Mouse (Mus musculus) heart, postnatal 0 days (tissue): Measurements from ENCODE around the gene Med27. TPM values are rescaled to one million over a fixed set of nuclear protein-coding genes. Genes with fewer than 3 reads are reported as not detected.

ENCODE experiments used
- ATAC-seq: fragments of 200-750 bp; cut with Nextera tagmentation; 2 replicates; pipeline ENCODE4 v1.8.0; 2017; ENCODE audit warnings: low read depth, moderate number of reproducible peaks, moderate library complexity; ENCODE audit not compliant: insufficient read depth
- DNase-seq: peaks from one replicate; pipeline ENCODE4 v3.0.0-alpha.2; 2016; ENCODE audit warnings: low spot score
- H3K27ac ChIP-seq: fragments of 300-500 bp; sonication (generic); 2 replicates; pipeline ENCODE4 v1.5.1; 2014; ENCODE audit warnings: low read depth, mild to moderate bottlenecking
- H3K27me3 ChIP-seq: fragments of 300-500 bp; sonication (generic); 2 replicates; pipeline ENCODE4 v1.6.1; 2014; ENCODE audit warnings: low read length, mixed read lengths; ENCODE audit not compliant: control insufficient read depth, insufficient read depth
- H3K36me3 ChIP-seq: fragments of 300-500 bp; sonication (generic); replicated peaks from 2 replicates; pipeline ENCODE4 v1.6.1; 2014; ENCODE audit warnings: low read length, mixed read lengths; ENCODE audit not compliant: control insufficient read depth, insufficient read depth
- H3K4me1 ChIP-seq: fragments of 300-500 bp; sonication (generic); 2 replicates; pipeline ENCODE4 v1.6.1; 2014; ENCODE audit warnings: antibody characterized with exemption; ENCODE audit not compliant: control insufficient read depth, insufficient read depth
- H3K4me2 ChIP-seq: fragments of 300-500 bp; sonication (generic); 2 replicates; pipeline ENCODE4 v1.6.1; 2014; ENCODE audit warnings: low read depth, mild to moderate bottlenecking, low read length, moderate library complexity
- H3K4me3 ChIP-seq: fragments of 300-500 bp; sonication (generic); 2 replicates; pipeline ENCODE4 v1.5.1; 2014; ENCODE audit warnings: low read depth, low read length
- H3K9ac ChIP-seq: fragments of 300-500 bp; sonication (generic); replicated peaks from 2 replicates; pipeline ENCODE4 v1.6.1; 2014; ENCODE audit warnings: low read depth, low read length, mixed read lengths
- H3K9me3 ChIP-seq: fragments of 300-500 bp; sonication (generic); replicated peaks from 2 replicates; pipeline ENCODE4 v1.6.1; 2016; ENCODE audit warnings: low read length; ENCODE audit not compliant: control insufficient read depth
- CTCF ChIP-seq: IDR thresholded peaks from 2 replicates; pipeline ENCODE4 v1.5.1; 2016; ENCODE audit warnings: antibody characterized with exemption, control low read depth, low read depth
- EP300 ChIP-seq: IDR thresholded peaks from 2 replicates; pipeline ENCODE4 v1.6.1; 2016; ENCODE audit warnings: antibody characterized with exemption, low read depth
- WGBS: fragments of 180-500 bp; shearing (Covaris S2); extraction: QIAGEN DNeasy Blood & Tissue Kit; methylation state at CpG from one replicate; pipeline ENCODE4 v1.1.7; 2014; 5-methylcytosine and 5-hydroxymethylcytosine counted together
- polyA plus RNA-seq: library from polyadenylated mRNA; unstranded; fragments of >200 nt; fragmentation: Nextera tagmentation; extraction: Ambion mirVana; gene quantifications from 2 replicates; pipeline ENCODE4 v1.2.1, GENCODE M21; 2015
- total RNA-seq: library from RNA; depleted of rRNA; stranded (reverse); fragments of >200 nt; gene quantifications from 2 replicates; pipeline ENCODE4 v1.2.3, GENCODE M21; 2014; ENCODE audit warnings: low replicate concordance

The Med27 gene
- total and polyA plus RNA-seq, 2 experiments from 2014 or later: 26.6 to 52.6 TPM

DNA sequence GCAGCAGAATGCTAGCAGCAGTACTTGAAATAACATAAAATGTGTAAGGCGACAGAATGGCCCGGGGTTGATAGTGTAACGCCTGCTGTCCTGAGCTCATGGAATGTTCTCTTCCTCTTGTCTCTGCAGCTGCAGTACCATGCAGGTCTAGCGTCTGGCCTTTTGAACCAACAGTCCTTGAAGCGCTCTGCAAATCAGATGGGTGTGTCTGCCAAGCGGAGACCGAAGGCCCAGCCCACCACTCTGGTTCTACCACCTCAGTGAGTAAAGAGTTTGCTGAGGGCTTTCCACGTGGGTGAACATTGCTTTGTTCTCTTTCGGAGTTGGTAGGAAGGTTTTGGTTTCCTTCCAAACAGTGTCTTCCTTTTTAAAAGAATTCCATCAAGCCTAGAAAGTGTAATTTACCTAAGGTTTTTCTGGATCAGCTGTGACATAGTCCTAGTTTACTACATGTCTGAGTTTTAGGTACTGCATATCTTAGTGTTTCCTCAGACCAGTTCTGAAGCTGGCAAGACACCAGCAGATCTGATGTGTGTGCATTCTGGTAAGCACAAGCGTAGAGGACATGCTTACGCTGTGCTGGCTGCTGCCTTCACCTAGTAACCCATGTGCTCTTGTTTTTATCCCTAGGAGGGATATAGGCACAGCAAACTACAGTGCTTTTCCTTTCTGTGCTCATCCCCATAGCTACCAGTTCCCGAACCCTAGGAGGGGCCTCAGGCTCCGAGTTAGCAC is 66.8 kb downstream of the Med27 start:
- H3K9me3 ChIP-seq: no peaks in the 10 kb centered on the region
- TF ChIP-seq CTCF (no peak), EP300 (no peak)
- DNase-seq (peak; percentile 39), ATAC-seq (peak; percentile 27; the same call in 1 of the 2 replicates)
- H3K36me3 ChIP-seq: no peaks in the 10 kb centered on the region
- peaks cover 24% of the 10 kb centered on the region for H3K4me1 ChIP-seq
- peak overlapping the region; percentile 6; the same call in 1 of the 2 replicates for H3K27ac ChIP-seq
- no peak overlapping the region for H3K4me2 ChIP-seq
- H3K4me3 ChIP-seq: no peak overlapping the region
- 34% methylated on average over 13 of the region's 13 CpGs for WGBS
- H3K9ac ChIP-seq: no peak overlapping the region
- no peaks in the 10 kb centered on the region for H3K27me3 ChIP-seq

DNA sequence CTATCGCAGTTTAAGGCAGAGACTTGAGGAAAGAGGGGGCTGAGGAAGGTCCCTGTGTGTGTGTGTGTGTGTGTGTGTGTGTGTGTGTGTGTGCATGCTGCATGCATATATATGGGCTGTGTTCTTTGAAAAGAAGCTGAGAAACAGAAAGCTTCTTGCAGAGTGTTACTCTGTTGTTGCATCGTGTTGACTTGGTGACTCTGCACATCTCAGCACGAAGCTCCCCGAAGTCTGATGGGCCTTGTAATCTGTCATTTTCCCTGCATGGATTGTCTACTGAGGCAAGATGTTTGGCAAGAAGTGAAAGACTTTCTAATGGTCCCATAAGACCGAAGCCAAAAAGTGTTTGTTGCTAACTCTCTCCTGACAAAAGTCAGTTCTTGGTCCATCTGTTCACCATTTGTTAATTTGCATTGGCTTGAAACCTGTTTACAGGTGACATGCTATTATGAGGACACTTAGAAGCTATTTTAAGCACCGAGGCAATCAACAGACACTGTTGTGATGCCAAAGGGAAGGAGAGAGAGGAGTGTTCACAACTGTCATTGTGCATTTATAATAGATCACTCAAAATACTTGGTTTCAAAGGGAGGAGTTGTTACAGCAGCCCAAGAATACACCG is 68.3 kb downstream of the Med27 start:
- TF ChIP-seq EP300 (no peak), CTCF (no peak)
- no peak overlapping the region for H3K27ac ChIP-seq
- ATAC-seq: no peak

DNA sequence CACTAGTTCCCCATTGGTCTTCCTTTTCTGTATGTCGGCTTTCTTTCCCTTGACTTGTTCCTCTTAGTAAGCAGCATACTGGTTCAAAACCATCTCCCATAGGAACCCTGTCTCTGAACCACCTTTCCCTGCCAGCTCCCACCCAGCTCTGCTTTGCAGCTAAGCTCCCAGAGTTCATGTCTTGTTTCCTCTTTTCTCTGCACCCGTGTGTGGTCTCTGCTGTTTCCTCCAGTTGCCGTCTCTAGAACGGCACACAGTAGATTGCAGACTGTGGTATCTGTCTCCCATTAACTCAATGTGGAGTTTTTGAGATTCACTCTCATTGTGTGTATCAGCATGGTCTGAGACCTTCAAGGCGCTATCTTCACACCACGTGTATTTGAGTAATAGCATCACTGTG is 71.9 kb downstream of the Med27 start:
- H3K4me1 ChIP-seq: peaks cover 9% of the 10 kb centered on the region
- WGBS: 67% methylated on average over 6 of the region's 6 CpGs
- H3K27me3 ChIP-seq: no peaks in the 10 kb centered on the region
- no peak overlapping the region for H3K4me3 ChIP-seq
- DNase-seq: no peak
- H3K36me3 ChIP-seq: no peaks in the 10 kb centered on the region
- no peaks in the 10 kb centered on the region for H3K9me3 ChIP-seq
- no peak overlapping the region for H3K27ac ChIP-seq
- TF ChIP-seq EP300 (no peak), CTCF (no peak)
- no peak for ATAC-seq
- no peak overlapping the region for H3K9ac ChIP-seq
- H3K4me2 ChIP-seq: no peak overlapping the region

More for the DNA sequence above, 68.3 kb downstream of the Med27 start:
- Histone ChIP-seq H3K27me3 (no peaks in the 10 kb centered on the region), H3K9ac (no peak overlapping the region), H3K4me2 (no peak overlapping the region), H3K36me3 (no peaks in the 10 kb centered on the region), H3K4me3 (no peak overlapping the region), H3K4me1 (peaks cover 24% of the 10 kb centered on the region), H3K9me3 (no peaks in the 10 kb centered on the region)
- DNase-seq: no peak
- WGBS: 68% methylated on average over 7 of the region's 7 CpGs

DNA sequence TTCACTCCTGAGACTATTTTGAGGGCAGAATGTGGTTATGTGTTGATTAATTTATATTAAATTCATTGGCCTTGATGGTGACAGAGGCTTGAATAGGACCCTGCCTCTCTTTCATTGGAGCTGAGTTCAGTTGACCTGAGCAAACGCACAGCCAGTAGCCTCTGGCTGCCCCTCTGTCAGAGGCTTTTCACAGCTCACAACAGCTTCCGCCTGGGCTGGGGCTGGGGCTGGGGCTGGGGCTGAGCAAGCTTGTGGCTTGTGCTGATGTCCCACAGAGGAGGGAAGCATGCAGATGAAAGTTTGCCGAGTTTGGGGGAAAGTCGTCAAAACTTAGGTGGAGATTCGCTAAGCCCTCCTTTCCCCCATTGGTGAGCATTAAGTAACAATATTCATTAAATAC is 72.8 kb downstream of the Med27 start:
- 65% methylated on average over 5 of the region's 5 CpGs for WGBS

DNA sequence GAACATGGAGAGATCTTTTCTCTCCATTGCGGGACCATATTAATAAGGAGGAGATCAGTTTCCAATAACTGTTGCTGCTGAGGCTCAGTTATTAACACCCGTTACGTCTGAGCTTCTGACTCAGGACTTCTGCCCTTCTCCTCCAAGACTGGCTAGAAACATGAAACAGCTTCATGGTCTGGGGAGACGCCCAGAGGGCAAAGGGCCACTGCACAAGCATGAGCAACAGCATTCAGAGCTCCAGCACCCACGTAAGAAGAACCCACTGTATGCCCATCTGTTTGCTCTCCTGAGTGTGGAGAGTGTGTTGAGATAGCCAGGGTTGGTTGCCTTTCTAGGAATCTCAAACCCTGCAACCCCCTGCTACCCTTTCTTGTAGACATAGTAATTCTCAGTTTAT is 73.3 kb downstream of the Med27 start:
- no peaks in the 10 kb centered on the region for H3K36me3 ChIP-seq
- DNase-seq (no peak), ATAC-seq (no peak)
- H3K27me3 ChIP-seq: no peaks in the 10 kb centered on the region
- H3K9ac ChIP-seq: no peak overlapping the region
- no peak overlapping the region for H3K27ac ChIP-seq
- no peaks in the 10 kb centered on the region for H3K9me3 ChIP-seq
- H3K4me1 ChIP-seq: peaks cover 5% of the 10 kb centered on the region
- no peak overlapping the region for H3K4me2 ChIP-seq
- TF ChIP-seq EP300 (no peak), CTCF (no peak)
- H3K4me3 ChIP-seq: no peak overlapping the region
- WGBS: 86% methylated on average over 5 of the region's 5 CpGs

More for the DNA sequence above, 72.8 kb downstream of the Med27 start:
- Histone ChIP-seq H3K4me3 (no peak overlapping the region), H3K4me1 (peaks cover 9% of the 10 kb centered on the region), H3K27ac (no peak overlapping the region), H3K36me3 (no peaks in the 10 kb centered on the region), H3K4me2 (no peak overlapping the region), H3K27me3 (no peaks in the 10 kb centered on the region), H3K9ac (no peak overlapping the region), H3K9me3 (no peaks in the 10 kb centered on the region)
- no peak for TF ChIP-seq EP300
- no peak for TF ChIP-seq CTCF
- ATAC-seq (no peak), DNase-seq (no peak)
